Mouse (Mus musculus) erythroblast, embryonic 14.5 days (primary cell): ENCODE measurements at regions not wholly inside any gene's neighbourhood (a gene's known extent, or its start where the extent isn't known, plus 50 kb on each side); places are given as distances from the start of the nearest gene placed in this dataset.

Experiments
- GATA1 ChIP-seq: IDR thresholded peaks from 2 replicates; pipeline ENCODE4 v1.6.1; 2012; ENCODE audit warnings: low read length, inconsistent platforms, mixed read lengths
- TAL1 ChIP-seq: IDR thresholded peaks from 3 replicates; pipeline ENCODE4 v1.6.1; 2012; ENCODE audit warnings: low read length, inconsistent platforms, mixed read lengths

GRCm38 (mm10) chr5:51825584-51826088 is 258.1 kb upstream of the Ppargc1a start:
- no peak for TF ChIP-seq GATA1
- no peak for TF ChIP-seq TAL1
